Mouse (Mus musculus) MEL (cell line): ENCODE measurements around the gene Tarbp2. TPM values are rescaled to one million over a fixed set of nuclear protein-coding genes. Genes with fewer than 3 reads are reported as not detected.

Experiments used
- DNase-seq: peaks from one replicate; pipeline ENCODE4 v3.0.0; 2011; ENCODE audit warnings: low read depth, low spot score
- H3K27ac ChIP-seq: 2 replicates; pipeline ENCODE4 v1.5.1; 2012; ENCODE audit warnings: low read depth, mild to moderate bottlenecking, control low read depth, low read length, moderate library complexity; ENCODE audit not compliant: control insufficient read depth
- H3K27me3 ChIP-seq, 2 experiments: fragments of 150-350 bp in 1 of 2; sonication (generic) in 1 of 2; 2 replicates each; pipeline ENCODE4 v1.6.1; 2012; ENCODE audit warnings: low read length in 2 of 2, mild to moderate bottlenecking in 2 of 2, improper control_type of control experiment in 1 of 2, moderate library complexity in 1 of 2; ENCODE audit not compliant: insufficient read depth in 2 of 2, control insufficient read depth in 1 of 2
- H3K36me3 ChIP-seq, 2 experiments: 2 replicates each; pipeline ENCODE4 v1.6.1; 2012 to 2014; ENCODE audit warnings: low read length in 2 of 2, improper control_type of control experiment in 1 of 2, inconsistent platforms in 1 of 2, mild to moderate bottlenecking in 1 of 2; ENCODE audit not compliant: insufficient read depth in 2 of 2, control insufficient read depth in 1 of 2
- H3K4me1 ChIP-seq, 2 experiments: fragments of 150-350 bp in 1 of 2; sonication (generic) in 1 of 2; 2 replicates each; pipeline ENCODE4 v1.6.1; 2012; ENCODE audit warnings: low read length in 2 of 2, improper control_type of control experiment in 1 of 2, mild to moderate bottlenecking in 1 of 2; ENCODE audit not compliant: insufficient read depth in 2 of 2, control insufficient read depth in 1 of 2
- H3K4me3 ChIP-seq, 2 experiments: fragments of 150-350 bp in 1 of 2; sonication (generic) in 1 of 2; 2 replicates each; pipeline ENCODE4 v1.5.1; 2012; ENCODE audit warnings: low read depth in 2 of 2, low read length in 2 of 2, mild to moderate bottlenecking in 2 of 2, moderate library complexity in 2 of 2, control low read depth in 1 of 2, improper control_type of control experiment in 1 of 2; ENCODE audit not compliant: control insufficient read depth in 1 of 2, insufficient read depth in 1 of 2
- H3K79me2 ChIP-seq: 2 replicates; pipeline ENCODE4 v1.6.1; 2012; ENCODE audit warnings: mild to moderate bottlenecking, low read length, moderate library complexity; ENCODE audit not compliant: control insufficient read depth, poor library complexity, insufficient read depth
- H3K9ac ChIP-seq: 2 replicates; pipeline ENCODE4 v1.6.1; 2012; ENCODE audit warnings: low read depth, mild to moderate bottlenecking, control low read depth, low read length, moderate library complexity; ENCODE audit not compliant: control insufficient read depth, poor library complexity, severe bottlenecking
- H3K9me3 ChIP-seq: fragments of 150-350 bp; sonication (generic); replicated peaks from 2 replicates; pipeline ENCODE4 v1.6.1; 2012; ENCODE audit warnings: mild to moderate bottlenecking, low read length, improper control_type of control experiment, moderate library complexity; ENCODE audit not compliant: insufficient read depth
- BHLHE40 ChIP-seq: IDR thresholded peaks from 2 replicates; pipeline ENCODE4 v1.6.1; 2012; ENCODE audit warnings: low read depth, mild to moderate bottlenecking, inconsistent platforms, low read length, improper control_type of control experiment, borderline replicate concordance
- CHD2 ChIP-seq: IDR thresholded peaks from 2 replicates; pipeline ENCODE4 v1.6.1; 2011; ENCODE audit warnings: low read length, improper control_type of control experiment
- CTCF ChIP-seq, 3 experiments: IDR thresholded peaks in 2 of 3; conservative IDR thresholded peaks in 1 of 3; 2 replicates each; pipeline ENCODE4 v1.5.1; 2011 to 2012; ENCODE audit warnings: low read length in 3 of 3, low read depth in 2 of 3, mild to moderate bottlenecking in 2 of 3, improper control_type of control experiment in 1 of 3, inconsistent platforms in 1 of 3, mixed read lengths in 1 of 3, moderate library complexity in 1 of 3; ENCODE audit not compliant: control insufficient read depth in 1 of 3, insufficient read depth in 1 of 3, poor library complexity in 1 of 3, severe bottlenecking in 1 of 3
- E2F4 ChIP-seq: IDR thresholded peaks from 2 replicates; pipeline ENCODE4 v1.6.1; 2011; ENCODE audit warnings: low read depth, low read length, improper control_type of control experiment, borderline replicate concordance
- ELF1 ChIP-seq: IDR thresholded peaks from 2 replicates; pipeline ENCODE4 v1.6.1; 2014; ENCODE audit warnings: low read depth, mild to moderate bottlenecking, inconsistent platforms, low read length, improper control_type of control experiment, moderate library complexity
- EP300 ChIP-seq, 2 experiments: IDR thresholded peaks; 2 replicates each; pipeline ENCODE4 v1.6.1; 2011; ENCODE audit warnings: improper control_type of control experiment in 2 of 2, low read length in 2 of 2, low read depth in 1 of 2, mild to moderate bottlenecking in 1 of 2
- ETS1 ChIP-seq: IDR thresholded peaks from 2 replicates; pipeline ENCODE4 v1.6.1; 2012; ENCODE audit warnings: low read depth, mild to moderate bottlenecking, inconsistent platforms, low read length, improper control_type of control experiment, moderate library complexity
- GABPA ChIP-seq: IDR thresholded peaks from 2 replicates; pipeline ENCODE4 v1.6.1; 2012; ENCODE audit warnings: low read depth, mild to moderate bottlenecking, inconsistent platforms, low read length, improper control_type of control experiment, moderate library complexity
- GATA1 ChIP-seq: IDR thresholded peaks from 2 replicates; pipeline ENCODE4 v1.6.1; 2011; ENCODE audit warnings: low read depth, low read length, improper control_type of control experiment
- JUND ChIP-seq: IDR thresholded peaks from 2 replicates; pipeline ENCODE4 v1.6.1; 2011; ENCODE audit warnings: low read depth, mild to moderate bottlenecking, improper control_type of control experiment, low read length
- KAT2A ChIP-seq: conservative IDR thresholded peaks from 2 replicates; pipeline ENCODE4 v1.6.1; 2012; ENCODE audit warnings: low read depth, low read length, improper control_type of control experiment, inconsistent platforms
- MAFK ChIP-seq: IDR thresholded peaks from 2 replicates; pipeline ENCODE4 v1.6.1; 2011; ENCODE audit warnings: low read depth, mild to moderate bottlenecking, low read length, improper control_type of control experiment, borderline replicate concordance
- MAX ChIP-seq: IDR thresholded peaks from 2 replicates; pipeline ENCODE4 v1.6.1; 2011; ENCODE audit warnings: low read length, improper control_type of control experiment
- MAZ ChIP-seq: IDR thresholded peaks from 2 replicates; pipeline ENCODE4 v1.6.1; 2012; ENCODE audit warnings: low read depth, mild to moderate bottlenecking, inconsistent platforms, low read length, improper control_type of control experiment
- MEF2A ChIP-seq: IDR thresholded peaks from 2 replicates; pipeline ENCODE4 v1.6.1; 2014; ENCODE audit warnings: low read depth, mild to moderate bottlenecking, inconsistent platforms, low read length, improper control_type of control experiment; ENCODE audit not compliant: poor library complexity, insufficient replicate concordance, severe bottlenecking; ENCODE audit errors: extremely low read depth
- MXI1 ChIP-seq: IDR thresholded peaks from 2 replicates; pipeline ENCODE4 v1.6.1; 2011; ENCODE audit warnings: mild to moderate bottlenecking, low read depth, low read length, improper control_type of control experiment
- MYC ChIP-seq: IDR thresholded peaks from 2 replicates; pipeline ENCODE4 v1.6.1; 2011; ENCODE audit warnings: low read depth, mild to moderate bottlenecking, low read length, improper control_type of control experiment, moderate library complexity
- NELFE ChIP-seq: IDR thresholded peaks from 2 replicates; pipeline ENCODE4 v1.6.1; 2011; ENCODE audit warnings: low read depth, low read length, improper control_type of control experiment
- NRF1 ChIP-seq: IDR thresholded peaks from 2 replicates; pipeline ENCODE4 v1.6.1; 2014; ENCODE audit warnings: low read depth, mild to moderate bottlenecking, inconsistent platforms, low read length, improper control_type of control experiment, moderate library complexity; ENCODE audit not compliant: poor library complexity, insufficient read depth, severe bottlenecking
- POLR2A ChIP-seq, 2 experiments: IDR thresholded peaks; 2 replicates each; pipeline ENCODE4 v1.6.1; 2011 to 2012; ENCODE audit warnings: low read length in 2 of 2, mild to moderate bottlenecking in 2 of 2, control low read depth in 1 of 2, improper control_type of control experiment in 1 of 2, low read depth in 1 of 2, moderate library complexity in 1 of 2; ENCODE audit not compliant: control insufficient read depth in 1 of 2, insufficient read depth in 1 of 2, poor library complexity in 1 of 2
- POLR2AphosphoS2 ChIP-seq: IDR thresholded peaks from 2 replicates; pipeline ENCODE4 v1.6.1; 2011; ENCODE audit warnings: low read length, improper control_type of control experiment
- POLR2AphosphoS5 ChIP-seq: IDR thresholded peaks from 2 replicates; pipeline ENCODE4 v1.6.1; 2012; ENCODE audit warnings: low read depth, borderline replicate concordance, mild to moderate bottlenecking, inconsistent platforms, low read length, moderate library complexity, mixed read lengths
- RAD21 ChIP-seq: IDR thresholded peaks from 2 replicates; pipeline ENCODE4 v1.6.1; 2011; ENCODE audit warnings: mild to moderate bottlenecking, low read depth, low read length, improper control_type of control experiment
- RCOR1 ChIP-seq: IDR thresholded peaks from 2 replicates; pipeline ENCODE4 v1.6.1; 2012; ENCODE audit warnings: low read depth, mild to moderate bottlenecking, inconsistent platforms, low read length, improper control_type of control experiment
- SIN3A ChIP-seq: IDR thresholded peaks from 2 replicates; pipeline ENCODE4 v1.6.1; 2012; ENCODE audit warnings: low read length, improper control_type of control experiment, inconsistent platforms
- SMC3 ChIP-seq: IDR thresholded peaks from 2 replicates; pipeline ENCODE4 v1.6.1; 2011; ENCODE audit warnings: low read depth, low read length, improper control_type of control experiment
- TAL1 ChIP-seq: IDR thresholded peaks from 2 replicates; pipeline ENCODE4 v1.6.1; 2012; ENCODE audit warnings: mild to moderate bottlenecking, inconsistent platforms, low read length, moderate library complexity, mixed read lengths
- TBP ChIP-seq: IDR thresholded peaks from 2 replicates; pipeline ENCODE4 v1.8.0; 2011; ENCODE audit warnings: low read depth, low read length, improper control_type of control experiment
- UBTF ChIP-seq: IDR thresholded peaks from 2 replicates; pipeline ENCODE4 v1.6.1; 2012; ENCODE audit warnings: low read depth, mild to moderate bottlenecking, inconsistent platforms, low read length, improper control_type of control experiment, moderate library complexity, borderline replicate concordance; ENCODE audit not compliant: insufficient read depth
- USF1 ChIP-seq: IDR thresholded peaks from 2 replicates; pipeline ENCODE4 v1.6.1; 2014; ENCODE audit warnings: low read depth, mild to moderate bottlenecking, inconsistent platforms, low read length, improper control_type of control experiment, moderate library complexity
- USF2 ChIP-seq, 2 experiments: IDR thresholded peaks; 2 replicates each; pipeline ENCODE4 v1.6.1; 2011 to 2012; ENCODE audit warnings: improper control_type of control experiment in 2 of 2, low read length in 2 of 2, borderline replicate concordance in 1 of 2, inconsistent platforms in 1 of 2, low read depth in 1 of 2, mild to moderate bottlenecking in 1 of 2; ENCODE audit not compliant: insufficient read depth in 1 of 2
- ZKSCAN1 ChIP-seq: IDR thresholded peaks from 2 replicates; pipeline ENCODE4 v1.6.1; 2012; ENCODE audit warnings: low read depth, mild to moderate bottlenecking, inconsistent platforms, low read length, improper control_type of control experiment, moderate library complexity
- ZMIZ1 ChIP-seq: IDR thresholded peaks from 2 replicates; pipeline ENCODE4 v1.6.1; 2012; ENCODE audit warnings: low read depth, mild to moderate bottlenecking, inconsistent platforms, low read length, improper control_type of control experiment, moderate library complexity
- ZNF384 ChIP-seq: IDR thresholded peaks from 2 replicates; pipeline ENCODE4 v1.6.1; 2012; ENCODE audit warnings: low read depth, mild to moderate bottlenecking, inconsistent platforms, low read length, improper control_type of control experiment
- polyA plus RNA-seq, 2 experiments: library from polyadenylated mRNA; stranded (reverse) in 1 of 2; unstranded in 1 of 2; fragments of >175 nt in 1 of 2; fragments of >200 nt in 1 of 2; gene quantifications; 2 replicates each; pipeline versions ENCODE4 v1.2.1 to v1.2.4; 2012; ENCODE audit warnings: low replicate concordance in 2 of 2, low read depth in 1 of 2; ENCODE audit not compliant: insufficient read length in 2 of 2, insufficient read depth in 1 of 2, missing spikeins in 1 of 2
- total RNA-seq: library from RNA; depleted of rRNA; stranded (reverse); fragments of 300-350 nt; gene quantifications from 2 replicates; pipeline ENCODE4 v1.2.3, GENCODE M21; 2012; rRNA removed

Gene Tarbp2
- total RNA-seq (135 and 155 TPM in 2 replicates), polyA plus RNA-seq (100 to 1,000 TPM in 1 of 2 experiments, not detected in 1; 182 TPM)

GRCm38 (mm10) chr15:102517976-102518858 lies at the start of gene Tarbp2:
Gene Tarbp2, plus strand, starts transcription at chr15:102518192.
- no peaks in the 10 kb centered on the region for H3K27me3 ChIP-seq
- H3K4me3 ChIP-seq: peak within 1 kb of the TSS; percentile 78 to 80
- peak; percentile 100 for DNase-seq
- H3K27ac ChIP-seq: peak within 1 kb of the TSS; percentile 95
- peaks cover 0 to 16% of the 10 kb centered on the region in 2 experiments; a peak in 2 of 4 replicates for H3K36me3 ChIP-seq
- H3K9me3 ChIP-seq: no peaks in the 10 kb centered on the region
- peak within 1 kb of the TSS; percentile 86 for H3K9ac ChIP-seq
- H3K4me1 ChIP-seq: peaks cover 5 to 20% of the 10 kb centered on the region in 2 experiments; a peak in 3 of 4 replicates
- peaks cover 17% of the 10 kb centered on the region for H3K79me2 ChIP-seq
- TF ChIP-seq GABPA (no peak), KAT2A (peak; percentile 86), MAX (peak; percentile 80), SMC3 (no peak), MYC (peak; percentile 89), ETS1 (peak; percentile 65; the same call in 1 of the 2 replicates), ZMIZ1 (peak; percentile 91), CTCF (IDR thresholded peaks at IDR 0.05 in 2 of 3, conservative IDR thresholded peaks at IDR 0.05 in 1 of 3; ENCODE audit: control insufficient read depth in 1 of 3, insufficient read depth in 1 of 3, low read depth in 2 of 3, low read length in 3 of 3, poor library complexity in 1 of 3, severe bottlenecking in 1 of 3) (no peak), ZKSCAN1 (no peak), RCOR1 (no peak), JUND (no peak), CHD2 (no peak), USF1 (peak; percentile 53; the same call in 1 of the 2 replicates), E2F4 (peak; percentile 93), POLR2AphosphoS5 (peak; percentile 79; the same call in 1 of the 2 replicates), USF2 (IDR thresholded peaks at IDR 0.05; ENCODE audit: borderline replicate concordance in 1 of 2, insufficient read depth in 1 of 2, low read depth in 1 of 2, low read length in 2 of 2) (no peak), SIN3A (peak; percentile 76), MAFK (no peak), ELF1 (peak; percentile 85), MAZ (peak; percentile 1), EP300 (IDR thresholded peaks at IDR 0.05; ENCODE audit: low read depth in 1 of 2, low read length in 2 of 2) (0 out of 4 replicates have a peak, but pooled peaks of 1 of the 2 experiments have one; percentile 10), NELFE (peak; percentile 90), POLR2A (IDR thresholded peaks at IDR 0.05; ENCODE audit: control insufficient read depth in 1 of 2, insufficient read depth in 1 of 2, low read depth in 1 of 2, low read length in 2 of 2, poor library complexity in 1 of 2) (peak; percentile 94 to 98; a peak in 3 of 4 replicates), GATA1 (no peak), MEF2A (no peak), POLR2AphosphoS2 (peak; percentile 76; the same call in 1 of the 2 replicates), ZNF384 (peak; percentile 98), TBP (peak; percentile 91), MXI1 (peak; percentile 54), NRF1 (peak; percentile 87), RAD21 (no peak), TAL1 (no peak; the same call in 1 of the 2 replicates), BHLHE40 (no peak), UBTF (0 out of 2 replicates have a peak, but pooled peaks have one; percentile 22)
